Mouse (Mus musculus) cerebellum, adult (tissue): ENCODE results near the gene Tpm1.

ENCODE experiments used
- ATAC-seq: cut with Nextera tagmentation; 2 replicates; pipeline ENCODE4 v1.9.2; 2017; ENCODE audit warnings: mild to moderate bottlenecking, moderate library complexity, mixed read lengths; ENCODE audit not compliant: insufficient number of reproducible peaks, low FRiP score, low TSS enrichment

Tpm1 gene

DNA sequence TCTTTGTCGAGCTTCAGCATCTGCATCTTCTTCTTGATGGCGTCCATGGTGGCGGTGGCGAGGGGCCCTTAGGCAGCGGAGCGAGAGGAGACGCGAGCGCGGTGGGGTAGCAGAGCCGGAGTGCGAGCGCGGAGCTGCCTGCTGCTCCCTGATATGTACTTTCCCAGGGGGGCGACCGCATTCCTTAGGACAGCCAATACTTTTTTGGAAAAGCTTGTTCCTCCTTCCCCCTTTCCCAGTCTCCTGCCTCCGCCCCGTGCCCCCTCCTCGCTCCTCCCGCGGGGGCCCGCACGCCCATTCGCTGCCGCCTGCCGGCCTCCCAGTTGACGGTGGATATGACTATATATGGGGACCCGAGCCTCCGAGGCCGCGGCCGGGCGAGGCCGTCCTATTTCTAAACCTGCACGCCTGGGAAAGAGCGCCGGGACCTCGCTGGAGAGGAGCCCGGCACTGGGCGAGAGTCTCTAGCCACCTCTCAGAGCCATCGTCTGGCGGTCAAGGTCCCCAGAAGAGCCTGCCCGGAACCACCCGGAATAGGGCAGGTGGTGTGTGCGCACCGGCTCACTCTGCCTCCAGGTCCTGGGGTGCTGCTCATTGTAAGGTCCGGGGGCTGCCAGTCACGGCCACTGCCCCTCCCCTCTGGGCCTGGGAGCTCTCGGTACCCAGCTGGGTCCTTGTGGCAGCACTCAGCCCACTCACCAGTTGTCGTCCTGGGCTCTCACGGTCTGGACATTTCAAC lies at the start of gene Tpm1:
Gene Tpm1 (minus strand): TSS at position 321 of the 739 bp plus-strand sequence.
- ATAC-seq: peak; percentile 47; the same call in 1 of the 2 replicates

GRCm38 (mm10) chr9:67094371-67094770 lies 45.2 kb upstream of the Tpm1 start:
- no peak for ATAC-seq

DNA sequence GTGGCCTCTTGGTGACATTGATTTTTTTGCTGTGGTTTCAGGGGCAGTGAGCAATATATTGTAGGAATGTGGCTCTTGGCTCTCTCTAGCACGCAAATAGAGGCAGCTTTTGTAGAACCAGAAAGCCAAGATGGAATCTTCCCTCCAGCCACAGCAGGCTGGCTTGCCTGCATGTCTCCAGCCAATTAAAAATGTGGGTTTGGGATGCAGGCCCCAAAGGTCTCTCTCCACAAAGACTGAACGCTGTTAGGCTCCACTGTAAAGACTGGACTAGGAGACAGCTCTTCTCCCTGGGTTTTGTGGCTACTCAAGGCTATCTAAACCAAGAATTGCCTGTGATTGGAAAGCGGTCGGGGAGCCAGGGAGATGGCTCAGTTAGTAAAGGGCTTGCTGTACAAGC lies 43.0 kb upstream of the Tpm1 start:
- no peak for ATAC-seq

- no peak for ATAC-seq
These were observed 42.4 kb upstream of the Tpm1 start for GRCm38 (mm10) chr9:67091598-67091997.

DNA sequence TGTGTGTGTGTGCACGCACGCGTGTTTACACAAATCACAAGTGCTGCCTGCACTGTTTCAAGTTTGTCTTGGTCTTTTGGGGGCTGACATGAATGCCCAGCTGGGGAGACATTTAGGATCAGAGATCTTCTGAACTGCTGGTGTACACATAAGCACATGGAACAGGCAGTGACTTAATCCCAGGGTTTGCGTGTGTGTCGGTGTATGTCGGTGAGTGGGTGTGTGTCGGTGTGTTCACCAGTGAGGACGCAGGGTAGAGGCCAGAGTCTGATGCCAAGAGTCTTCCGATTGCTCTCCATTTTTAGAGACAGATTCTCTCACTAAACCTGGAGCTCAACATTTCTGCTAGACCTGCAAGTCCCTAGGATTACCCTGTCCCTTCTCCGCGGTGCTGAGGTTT lies 41.9 kb upstream of the Tpm1 start:
- no peak for ATAC-seq

DNA sequence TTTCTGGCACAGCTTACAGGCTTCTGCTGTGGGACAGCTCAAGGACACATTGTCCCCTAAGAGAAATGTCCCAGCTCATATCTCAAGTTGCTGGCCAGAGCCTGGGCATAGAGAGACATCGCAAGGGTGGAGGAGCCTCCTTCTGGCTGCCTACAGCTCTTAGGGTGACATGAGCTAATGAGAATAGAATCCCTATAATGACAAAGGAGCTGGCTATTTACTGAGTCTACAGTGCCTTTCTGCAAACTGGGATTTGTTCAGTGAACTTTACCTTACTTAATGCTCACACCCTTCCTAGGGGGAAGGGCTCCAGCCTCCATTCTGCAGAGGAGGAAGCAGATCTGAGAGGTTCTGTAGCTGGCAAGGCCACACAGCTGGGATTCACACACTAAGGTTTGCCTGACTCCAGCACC lies 41.4 kb upstream of the Tpm1 start:
- no peak for ATAC-seq

DNA sequence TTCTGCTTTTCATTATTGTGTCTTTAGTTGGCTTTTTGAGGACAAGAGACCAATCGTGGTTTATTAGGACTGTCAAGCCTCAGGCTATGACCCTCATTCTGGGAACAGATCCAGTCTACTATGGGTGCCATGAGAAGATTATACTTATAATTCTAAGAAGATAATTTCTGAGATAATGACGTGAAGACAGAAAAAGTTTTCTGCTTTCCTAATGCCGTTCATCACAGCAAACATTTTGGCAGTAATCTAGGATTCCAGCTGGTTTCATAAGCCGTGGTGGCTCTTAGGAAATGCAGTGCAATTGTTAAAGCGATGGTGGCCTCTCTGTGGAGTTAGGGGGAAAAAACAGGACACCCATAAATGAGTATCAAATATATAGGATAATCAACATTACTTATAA lies 40.0 kb upstream of the Tpm1 start:
- no peak for ATAC-seq

DNA sequence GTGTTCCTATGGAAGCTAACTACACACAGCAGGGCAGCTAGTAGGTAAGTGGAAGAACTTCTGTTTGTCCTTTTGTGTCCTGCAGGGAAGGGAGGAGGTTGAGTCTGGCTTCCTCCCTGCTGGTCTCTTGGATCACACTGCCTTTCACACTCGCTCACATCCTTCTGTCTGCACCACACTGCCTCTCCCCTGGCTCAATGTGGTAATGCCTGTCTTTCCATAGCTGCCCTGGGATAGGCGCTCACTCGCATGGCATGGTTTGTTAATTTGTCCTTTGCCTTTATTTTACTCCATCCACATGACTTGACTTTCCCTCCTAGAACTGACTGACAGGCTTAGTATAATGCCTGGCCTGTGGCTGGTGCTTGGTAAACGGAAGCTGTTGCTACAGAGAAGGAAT lies 34.6 kb upstream of the Tpm1 start:
- ATAC-seq: no peak

DNA sequence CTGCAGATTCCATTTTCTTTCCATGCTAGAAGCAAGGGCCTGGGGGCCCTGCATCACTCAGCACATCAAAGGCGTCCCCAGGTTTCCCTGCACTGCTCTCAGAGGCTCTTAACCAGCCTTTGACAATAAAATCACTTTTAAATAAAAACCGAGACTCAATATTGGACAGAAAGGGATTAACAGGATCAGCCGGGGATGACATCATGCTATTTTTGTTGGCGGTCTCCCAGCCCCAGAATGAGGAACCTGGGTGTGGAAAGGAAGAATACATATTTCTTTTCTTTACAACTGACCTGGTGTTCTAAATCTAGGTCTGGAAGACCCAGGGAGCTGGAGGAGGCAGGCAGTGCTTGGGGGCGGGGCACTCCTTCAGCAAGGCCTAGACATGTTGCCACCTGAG lies 32.5 kb upstream of the Tpm1 start:
- ATAC-seq: no peak

DNA sequence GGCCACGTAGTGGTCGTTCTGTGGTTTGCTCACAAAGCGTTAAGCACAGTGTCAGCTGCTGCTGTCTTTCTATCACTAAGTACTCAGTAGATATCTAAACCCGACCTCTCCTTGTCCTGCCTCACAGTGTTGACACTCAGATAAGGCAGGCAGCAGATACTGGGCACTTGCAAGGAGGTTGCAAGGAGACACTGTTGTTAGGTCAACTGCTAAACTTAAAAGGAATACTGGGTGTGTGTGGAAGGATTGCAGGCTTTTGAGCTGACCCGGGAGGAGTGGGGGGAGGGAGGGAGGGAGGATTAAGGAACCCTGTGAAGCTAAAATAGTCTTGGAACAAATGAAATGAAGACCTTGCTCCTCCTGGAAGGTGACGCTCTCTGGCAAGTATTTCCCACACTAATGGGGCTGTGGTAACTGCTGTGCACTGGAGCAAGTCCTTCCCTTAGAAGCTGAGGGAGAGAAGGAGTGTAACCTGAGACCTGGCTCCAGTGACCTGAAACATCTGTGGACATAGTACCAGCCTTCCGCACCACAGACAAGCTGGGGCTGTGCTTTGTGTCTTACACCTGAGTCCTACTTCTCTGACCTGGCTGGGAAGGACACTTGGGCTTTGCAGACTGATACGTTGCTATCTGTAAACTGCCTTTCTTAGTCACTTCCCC lies 28.6 kb upstream of the Tpm1 start:
- no peak for ATAC-seq

DNA sequence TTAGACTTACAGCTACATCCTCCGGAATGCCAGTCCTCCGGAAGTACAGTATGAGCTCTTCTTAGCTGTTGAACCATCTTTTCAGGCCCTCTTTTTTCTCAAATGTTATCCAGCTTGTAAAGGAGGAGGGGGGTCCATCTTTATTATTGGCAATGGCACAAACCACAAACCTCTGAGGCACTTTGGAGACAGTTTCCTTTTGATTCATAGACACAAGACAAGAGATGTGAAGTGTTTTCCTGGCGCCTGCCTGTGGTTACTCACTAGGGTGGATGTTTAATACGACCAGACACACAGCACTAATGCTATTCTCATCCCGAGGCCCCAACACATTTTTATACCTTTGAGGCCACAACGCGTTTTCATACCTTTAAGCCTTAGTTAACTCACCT lies 28.1 kb upstream of the Tpm1 start:
- no peak for ATAC-seq

DNA sequence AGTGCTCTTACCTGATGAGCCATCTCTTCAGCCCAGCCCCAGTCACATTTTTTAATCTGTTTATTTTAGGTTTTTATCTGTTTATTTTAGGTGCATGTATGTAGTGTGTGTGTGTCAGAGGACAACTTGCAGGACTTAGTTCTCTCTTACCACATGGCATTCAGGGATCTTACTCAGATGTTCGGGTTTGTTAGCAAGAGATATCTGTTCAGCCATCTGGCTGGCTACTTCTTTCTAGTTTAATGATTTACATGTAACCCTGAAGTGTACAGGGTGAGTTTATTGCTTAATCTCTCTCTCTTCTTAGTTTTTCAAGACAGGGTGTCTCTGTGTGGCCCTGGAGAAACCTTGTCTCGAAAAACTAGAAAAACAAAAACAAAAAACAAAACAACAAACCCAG lies 23.0 kb upstream of the Tpm1 start:
- no peak for ATAC-seq

- no peak for ATAC-seq
These were observed 22.4 kb upstream of the Tpm1 start for GRCm38 (mm10) chr9:67071596-67071995.

DNA sequence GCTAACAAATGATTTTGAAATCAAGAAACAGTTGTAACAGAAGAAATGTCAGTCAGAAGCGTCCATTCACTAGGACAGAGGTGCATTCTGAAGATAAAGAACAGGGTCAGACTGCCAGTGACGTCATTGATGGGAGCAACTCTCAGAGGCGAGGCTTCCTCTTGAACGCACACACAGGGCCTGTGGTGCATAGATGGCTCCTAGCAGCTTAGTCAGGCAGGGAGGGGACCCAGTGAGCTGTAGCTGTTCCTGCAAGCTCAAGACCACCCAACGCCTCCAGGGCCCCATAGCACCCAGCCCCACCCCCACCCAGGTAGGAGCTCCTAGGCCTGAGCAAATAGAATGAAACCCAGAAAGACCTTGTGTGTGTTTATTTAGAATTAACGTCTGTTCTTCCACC lies 21.9 kb upstream of the Tpm1 start:
- no peak for ATAC-seq

DNA sequence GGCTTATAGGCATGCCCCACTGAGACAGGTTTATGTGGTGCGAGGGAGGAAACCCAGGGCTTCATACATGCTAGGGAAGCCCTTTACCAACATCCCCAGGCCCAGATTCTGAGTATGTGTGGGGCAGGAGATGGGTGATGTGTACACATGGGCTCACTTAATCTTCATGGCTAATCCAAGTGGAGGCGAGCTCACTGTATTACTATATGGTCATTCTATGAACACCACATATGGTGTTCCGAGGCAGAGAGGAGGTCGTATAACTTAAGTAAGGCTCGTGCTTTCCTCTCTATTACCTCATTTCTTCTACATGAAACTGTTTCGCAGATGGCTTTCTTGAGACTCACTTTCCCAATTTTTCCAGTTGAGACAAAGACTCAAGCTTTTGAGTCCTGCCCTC lies 17.4 kb upstream of the Tpm1 start:
- ATAC-seq: no peak

DNA sequence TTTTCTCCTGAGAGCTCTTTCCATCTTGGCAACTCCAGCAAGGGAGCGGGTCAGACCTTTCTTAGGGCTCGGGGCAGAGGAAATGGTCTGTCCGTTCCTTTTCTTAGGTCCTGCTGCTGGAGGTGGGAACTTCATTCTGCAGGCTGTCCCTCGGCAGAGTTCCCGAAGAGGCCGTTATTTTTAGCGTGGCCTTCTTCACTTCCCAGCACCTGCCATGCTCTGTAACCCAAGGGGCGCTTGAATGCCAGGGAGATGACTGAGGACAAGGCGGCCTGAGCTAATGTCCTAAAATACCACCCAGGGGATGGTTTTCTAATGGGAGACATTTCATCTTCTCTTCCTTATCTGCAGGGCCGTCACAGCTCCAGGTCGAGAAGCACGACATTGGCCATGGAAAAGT lies 10.5 kb upstream of the Tpm1 start:
- ATAC-seq: no peak

DNA sequence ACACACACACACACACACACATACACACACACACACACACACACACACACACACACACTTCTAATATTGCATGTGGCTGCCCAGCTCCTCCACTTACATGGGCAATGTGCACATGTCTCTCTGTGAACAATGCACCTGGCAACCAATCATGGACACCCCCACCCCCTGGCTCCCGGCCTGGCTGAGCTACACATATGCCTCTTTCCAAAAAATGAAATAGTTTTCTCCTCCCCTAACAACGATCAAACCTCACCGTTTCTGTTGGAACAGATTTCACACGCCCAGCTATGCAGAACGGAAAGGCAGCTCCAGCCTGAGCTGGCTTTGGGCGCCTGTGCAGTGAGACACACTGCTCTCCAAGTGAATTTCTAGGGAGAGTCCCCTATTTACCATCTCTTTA lies 9.2 kb upstream of the Tpm1 start:
- ATAC-seq: no peak

- ATAC-seq: no peak
These were observed 1.6 kb upstream of the Tpm1 start for GRCm38 (mm10) chr9:67050736-67051337.

- no peak for ATAC-seq
These were observed 630 bp upstream of the Tpm1 start for GRCm38 (mm10) chr9:67049836-67050235.

- ATAC-seq: no peak
These were observed 622 bp downstream of the Tpm1 start for GRCm38 (mm10) chr9:67048483-67049085.
